ENCODE assay signal across 8 mouse cellular contexts in genomic region chr11:86807505-86807989, GRCm38 (mm10). TPM values are rescaled to one million over a fixed set of nuclear protein-coding genes. Genes with fewer than 3 reads are reported as not detected.
DNase-seq lines count a peak whose midpoint lies in the region; ATAC-seq lines count a peak whose summit lies in the region.

TSS of gene Dhx40 (minus strand) at chr11:86807746.

- peak within 1 kb of the TSS; percentile 79 for H3K4me3 ChIP-seq in brown adipose tissue, adult 24 weeks (ENCODE audit: insufficient read depth, low read depth, low read length)
- peak within 1 kb of the TSS; percentile 94 to 95 for H3K4me3 ChIP-seq in heart, embryonic 14.5 days (ENCODE audit: control insufficient read depth in 1 of 2, insufficient read depth in 1 of 2, low read depth in 1 of 2, low read length in 2 of 2)
- peak within 1 kb of the TSS; percentile 91 for H3K4me3 ChIP-seq in liver, embryonic 13.5 days (replicated peaks)
- peak within 1 kb of the TSS; percentile 100 for H3K4me3 ChIP-seq in stomach, embryonic 16.5 days (replicated peaks; ENCODE audit: low read length)

- H3K9ac ChIP-seq in heart, embryonic 14.5 days (ENCODE audit: low read length) = peak within 1 kb of the TSS; percentile 72
- H3K9ac ChIP-seq in liver, embryonic 13.5 days = peak within 1 kb of the TSS; percentile 81
- H3K9ac ChIP-seq in stomach, embryonic 16.5 days (ENCODE audit: low read length) = peak within 1 kb of the TSS; percentile 85

- no peaks in the 10 kb centered on the region for H3K4me1 ChIP-seq in brown adipose tissue, adult 24 weeks (ENCODE audit: control insufficient read depth, insufficient read depth, insufficient read length, low read length)
- H3K4me1 ChIP-seq in heart, embryonic 14.5 days (ENCODE audit: control insufficient read depth in 2 of 2, insufficient read depth in 2 of 2, low read length in 2 of 2) = peaks cover 3 to 6% of the 10 kb centered on the region in 2 experiments
- H3K4me1 ChIP-seq in liver, embryonic 13.5 days (replicated peaks) = peaks cover 16% of the 10 kb centered on the region
- peaks cover 2% of the 10 kb centered on the region; the same call in 1 of the 2 replicates for H3K4me1 ChIP-seq in stomach, embryonic 16.5 days (ENCODE audit: control insufficient read depth, insufficient read depth, low read length)

- H3K36me3 ChIP-seq in heart, embryonic 14.5 days (ENCODE audit: control insufficient read depth, insufficient read depth, low read length) = peaks cover 27% of the 10 kb centered on the region
- peaks cover 7% of the 10 kb centered on the region; the same call in 1 of the 2 replicates for H3K36me3 ChIP-seq in liver, embryonic 13.5 days
- 0 out of 2 replicates have a peak, but pooled peaks cover 6% of the 10 kb centered on the region for H3K36me3 ChIP-seq in stomach, embryonic 16.5 days (ENCODE audit: control insufficient read depth, insufficient read depth, low read length)

- WGBS in heart, embryonic 14.5 days = 6% methylated on average over 32 of the region's 40 CpGs
- WGBS in liver, embryonic 13.5 days (ENCODE audit: insufficient replicate concordance) = 5% methylated on average over 37 of the region's 40 CpGs
- WGBS in stomach, embryonic 16.5 days = 5% methylated on average over 40 of the region's 40 CpGs

- H3K27ac ChIP-seq in brown adipose tissue, adult 24 weeks (replicated peaks; ENCODE audit: low read depth, low read length) = peak within 1 kb of the TSS; percentile 57
- H3K27ac ChIP-seq in heart, embryonic 14.5 days (replicated peaks in 1 of 2; ENCODE audit: control insufficient read depth in 1 of 2, insufficient read depth in 1 of 2, low read depth in 2 of 2, low read length in 2 of 2) = peak within 1 kb of the TSS; percentile 32 to 70
- peak within 1 kb of the TSS; percentile 76 for H3K27ac ChIP-seq in liver, embryonic 13.5 days
- H3K27ac ChIP-seq in stomach, embryonic 16.5 days (ENCODE audit: low read length) = peak within 1 kb of the TSS; percentile 73

- DNase-seq in CD4-positive, CD25-positive, alpha-beta regulatory T cell, adult 2 months (ENCODE audit: low read depth, low spot score) = peak; percentile 96
- DNase-seq in fibroblast of lung, adult 2 months (ENCODE audit: low read depth) = peak; percentile 77
- DNase-seq in kidney, postnatal 14 days = peak; percentile 95
- DNase-seq in liver, embryonic 13.5 days = peak; percentile 83
- peak; percentile 91 for DNase-seq in neural tube, embryonic 10.5 days (ENCODE audit: extremely low spot score, low spot score)

- no peaks in the 10 kb centered on the region for H3K9me3 ChIP-seq in heart, embryonic 14.5 days (ENCODE audit: control insufficient read depth, low read length)
- no peaks in the 10 kb centered on the region for H3K9me3 ChIP-seq in liver, embryonic 13.5 days (replicated peaks)
- H3K9me3 ChIP-seq in stomach, embryonic 16.5 days (replicated peaks; ENCODE audit: control insufficient read depth, low read length) = no peaks in the 10 kb centered on the region

- H3K4me2 ChIP-seq in heart, embryonic 14.5 days (ENCODE audit: low read length) = peak within 1 kb of the TSS; percentile 89
- peak within 1 kb of the TSS; percentile 91 for H3K4me2 ChIP-seq in liver, embryonic 13.5 days
- H3K4me2 ChIP-seq in stomach, embryonic 16.5 days (ENCODE audit: low read depth, low read length) = peak within 1 kb of the TSS; percentile 69

- peak; percentile 95 for ATAC-seq in heart, embryonic 14.5 days (ENCODE audit: insufficient number of reproducible peaks, insufficient read depth, low FRiP score, low read depth)
- peak; percentile 97 for ATAC-seq in liver, embryonic 13.5 days (ENCODE audit: low read depth)
- peak; percentile 98 for ATAC-seq in stomach, embryonic 16.5 days (ENCODE audit: insufficient read depth, low FRiP score)

- H3K27me3 ChIP-seq in heart, embryonic 14.5 days (ENCODE audit: control insufficient read depth, insufficient read depth, low read length) = no peaks in the 10 kb centered on the region
- no peaks in the 10 kb centered on the region for H3K27me3 ChIP-seq in liver, embryonic 13.5 days
- H3K27me3 ChIP-seq in stomach, embryonic 16.5 days (ENCODE audit: control insufficient read depth, insufficient read depth, low read length) = no peaks in the 10 kb centered on the region

RNA-seq across cellular contexts. Expression of gene Dhx40, which starts in this region (rescaled TPM):
- polyA plus RNA-seq in brown adipose tissue, adult 24 weeks (2012; ENCODE audit: insufficient read depth, insufficient read length, missing spikeins) = 18.5 and 20.4 TPM in 2 replicates
- 17.0 and 17.9 TPM in 2 replicates for polyA plus RNA-seq in heart, embryonic 14.5 days (2014; fragmentation: Nextera tagmentation; extraction: Ambion mirVana)
- polyA plus RNA-seq in liver, embryonic 13.5 days (2015; fragmentation: Nextera tagmentation; extraction: Ambion mirVana) = 8.5 and 11.4 TPM in 2 replicates
- polyA plus RNA-seq in stomach, embryonic 16.5 days (2015; fragmentation: Nextera tagmentation; extraction: Ambion mirVana) = 17.1 and 17.7 TPM in 2 replicates

Comparison
In these comparisons a context has a peak if more than half of its experiments do, and no peak if none do; other contexts are left out.
1. Peak in every context shown above with its lines: DNase-seq, ATAC-seq, H3K4me3 ChIP-seq and H3K27ac ChIP-seq.